Mouse (Mus musculus) neutrophil, adult 83 days (primary cell): Measurements from ENCODE around the gene Kcnj10. TPM values are rescaled to one million over a fixed set of nuclear protein-coding genes. Genes with fewer than 3 reads are reported as not detected.

Source experiments
- total RNA-seq, 2 experiments: library from RNA; stranded (reverse); gene quantifications; one replicate each; pipeline ENCODE4 v1.2.4; 2023

Gene Kcnj10
- 1 to 10 TPM; 1.6 to 3.3 TPM for total RNA-seq

GRCm38 (mm10) chr1:172340729-172341321, at the start of gene Kcnj10:
Gene Kcnj10 (plus strand): TSS chr1:172341210.

DNA sequence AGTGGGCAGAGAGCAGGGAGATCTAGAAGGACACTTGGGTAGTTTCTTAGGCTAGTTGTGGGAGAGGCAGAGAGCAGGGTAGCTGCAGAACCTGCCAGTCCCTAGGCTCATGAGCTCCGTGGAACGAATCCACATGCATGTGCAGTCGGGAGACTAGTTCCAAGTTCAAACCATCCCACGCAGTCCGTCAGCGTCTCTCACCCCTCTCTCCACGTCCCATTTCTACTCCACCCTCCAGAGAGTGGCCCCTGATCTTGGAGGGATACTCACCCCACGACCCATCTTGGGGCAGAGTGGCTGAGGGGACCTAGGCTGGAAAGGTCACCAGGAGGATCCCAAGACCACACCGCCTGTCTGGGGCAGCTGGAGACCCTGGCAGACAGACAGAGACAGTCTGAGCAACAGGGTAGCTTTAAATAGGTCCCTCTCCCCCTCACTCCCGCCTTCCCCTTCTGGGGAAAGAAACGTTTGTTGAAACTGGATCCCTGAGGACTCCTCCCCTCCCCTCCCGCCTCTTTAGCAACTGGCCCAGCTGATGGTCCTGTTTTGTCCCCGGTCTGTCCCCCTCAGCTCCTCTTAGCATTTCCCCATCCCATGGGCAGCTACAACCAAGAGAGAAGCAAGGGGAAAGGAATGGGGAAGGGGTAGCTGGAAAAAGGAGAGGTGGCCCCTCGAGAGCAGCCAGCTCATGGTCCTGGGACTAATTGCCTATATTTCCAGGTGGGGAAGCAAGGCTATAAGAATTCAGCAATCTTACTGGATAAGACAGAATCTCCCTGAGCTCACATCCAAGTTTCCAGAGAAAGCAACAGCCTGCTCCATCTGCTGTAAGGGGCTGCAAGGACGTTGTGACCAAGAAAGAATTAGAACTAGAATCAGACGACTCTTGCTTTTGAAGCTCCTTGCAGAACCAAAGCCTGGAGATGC, 43.1 kb upstream of the Kcnj10 start, which contains the start of gene Atp1a2:
Gene Atp1a2 (minus strand): TSS at position 454 of the 927 bp plus-strand sequence.

GRCm38 (mm10) chr1:172329131-172329530, 11.9 kb upstream of the Kcnj10 start, which contains the start of gene Kcnj9:
Gene Kcnj9 (minus strand): TSS chr1:172329318.

GRCm38 (mm10) chr1:172376198-172376667, 35.2 kb downstream of the Kcnj10 start, which contains the start of gene Pigm:
Gene Pigm (plus strand): TSS chr1:172376546.

Other genes with a start within 250 kb of the Kcnj10 start
- gene Pex19, start 214.5 kb upstream of the Kcnj10 start, total RNA-seq: 10 to 100 TPM; 29.5 to 34.0 TPM
- 10 to 100 TPM; 48.5 to 55.6 TPM for gene Dcaf8, start 193.1 kb upstream of the Kcnj10 start, total RNA-seq
- 1 to 10 TPM; 6.4 to 6.6 TPM for gene Pea15a, start 134.4 kb upstream of the Kcnj10 start, total RNA-seq
- not detected for gene Casq1, start 121.3 kb upstream of the Kcnj10 start, total RNA-seq
- not detected for gene Atp1a4, start 82.8 kb upstream of the Kcnj10 start, total RNA-seq
- gene Igsf8, start 79.6 kb upstream of the Kcnj10 start, total RNA-seq: 10 to 100 TPM; 23.1 to 24.0 TPM
- not detected for gene Atp1a2, start 43.1 kb upstream of the Kcnj10 start, total RNA-seq
- gene Kcnj9, start 11.9 kb upstream of the Kcnj10 start, total RNA-seq: not detected
- 10 to 100 TPM; 15.4 to 15.9 TPM for gene Pigm, start 35.3 kb downstream of the Kcnj10 start, total RNA-seq
- under 1 TPM; 0.61 to 0.84 TPM for gene Slamf9, start 134.1 kb downstream of the Kcnj10 start, total RNA-seq
- under 1 TPM; 0.33 to 0.70 TPM for gene Igsf9, start 140.6 kb downstream of the Kcnj10 start, total RNA-seq
- 100 to 1,000 TPM; 208 to 209 TPM for gene Tagln2, start 158.8 kb downstream of the Kcnj10 start, total RNA-seq
- under 1 TPM in 1 of 2 experiments, not detected in 1; 0.64 TPM for gene Cfap45, start 179.6 kb downstream of the Kcnj10 start, total RNA-seq
- gene Vsig8, start 214.7 kb downstream of the Kcnj10 start, total RNA-seq: not detected
- gene Slamf8, start 249.4 kb downstream of the Kcnj10 start, total RNA-seq: 1 to 10 TPM; 5.1 to 5.3 TPM